Mouse (Mus musculus) left cerebral cortex, adult 6 months (tissue): ENCODE measurements around the gene Sprr2d. TPM values are rescaled to one million over a fixed set of nuclear protein-coding genes. Genes with fewer than 3 reads are reported as not detected.

Experiments
- long read RNA-seq, 2 experiments: library from polyadenylated mRNA; unstranded; transcript quantifications; one replicate each; pipeline ENCODE4 v2.0.0; 2019 to 2020
- polyA plus RNA-seq: library from polyadenylated mRNA; unstranded; fragments of <200 nt; fragmentation: Nextera tagmentation; gene quantifications from 2 replicates; pipeline ENCODE4 v1.2.3, GENCODE M21; 2021

The Sprr2d gene
- not detected in 2 replicates for polyA plus RNA-seq
- long read RNA-seq, experiment 1: 0 reads
- long read RNA-seq, experiment 2: 0 reads

DNA sequence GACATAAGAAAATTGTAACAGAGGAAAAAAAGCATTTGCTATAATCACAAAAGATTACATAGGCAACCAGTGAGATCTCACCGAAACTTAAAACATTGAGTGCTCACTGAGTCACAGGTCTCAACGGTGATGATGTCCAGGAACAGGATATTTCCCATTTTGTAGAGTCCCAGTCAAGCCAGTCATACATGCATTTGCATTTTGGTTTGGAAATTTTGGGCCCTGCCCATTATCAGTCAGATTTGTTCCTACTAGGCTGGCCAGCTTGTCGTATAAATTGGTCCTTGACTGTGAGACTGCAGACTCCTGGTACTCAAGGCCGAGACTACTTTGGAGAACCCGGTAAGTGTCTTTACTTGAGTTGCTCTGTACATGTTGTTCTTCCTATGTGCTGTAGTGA, at the start of gene Sprr2d:
TSS of gene Sprr2d (plus strand) at position 301 of the 400 bp plus-strand sequence.

GRCm38 (mm10) chr3:92316320-92316719, 22.6 kb upstream of the Sprr2d start, which contains the start of gene Sprr2b:
TSS of gene Sprr2b (plus strand) at chr3:92316620.

GRCm38 (mm10) chr3:92351843-92352242, 12.9 kb downstream of the Sprr2d start, which contains the start of gene Sprr2e:
TSS of gene Sprr2e (plus strand) at chr3:92352143.

DNA sequence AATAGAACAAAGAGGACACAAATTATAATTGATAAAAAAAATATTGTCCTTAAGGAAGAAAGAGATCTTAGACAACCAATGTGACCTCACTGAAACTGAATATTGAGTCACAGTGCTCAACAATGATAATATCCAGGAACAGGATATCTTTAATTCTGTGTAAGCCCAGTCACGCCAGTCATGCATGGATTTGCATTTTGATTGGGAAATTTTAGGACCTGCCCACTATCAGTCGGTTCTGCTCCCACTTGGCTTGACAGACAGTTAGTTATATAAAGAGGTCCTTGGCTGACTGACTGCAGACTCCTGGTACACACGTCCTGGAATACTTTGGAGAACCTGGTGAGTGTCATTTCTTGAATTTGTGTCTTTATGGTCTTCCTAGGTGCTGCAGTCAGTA, 25.9 kb downstream of the Sprr2d start, which contains the start of gene Sprr2f:
TSS of gene Sprr2f (plus strand) at position 301 of the 400 bp plus-strand sequence.

DNA sequence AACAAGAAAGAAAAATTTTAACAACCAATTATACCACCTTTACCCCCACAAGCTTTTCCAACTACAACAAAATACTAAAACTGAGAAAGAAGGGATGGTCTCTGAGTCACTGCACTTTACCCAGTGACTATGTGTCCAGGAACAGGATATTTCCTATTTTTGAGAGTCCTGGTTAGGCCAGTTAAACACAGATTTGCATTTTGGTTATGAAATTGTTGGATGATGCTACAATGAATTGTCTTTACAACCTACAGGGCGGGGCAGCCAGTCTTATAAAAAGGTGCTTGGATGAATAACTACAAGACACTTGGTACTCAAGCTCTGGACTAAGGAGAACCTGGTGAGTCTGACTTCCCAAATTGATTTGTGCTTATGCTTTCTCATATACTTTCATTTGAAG, 46.4 kb downstream of the Sprr2d start, which contains the start of gene Sprr2h:
TSS of gene Sprr2h (plus strand) at position 301 of the 400 bp plus-strand sequence.

Other genes with a start within 250 kb of the Sprr2d start
- gene Prr9, start 215.2 kb upstream of the Sprr2d start, polyA plus RNA-seq: not detected in 2 replicates
- gene Lelp1, start 196.4 kb upstream of the Sprr2d start, polyA plus RNA-seq: not detected in 2 replicates
- gene Sprr2a1, start 123.3 kb upstream of the Sprr2d start, polyA plus RNA-seq: not detected in 2 replicates
- gene Sprr2a2, start 123.2 kb upstream of the Sprr2d start, polyA plus RNA-seq: not detected in 2 replicates
- gene Sprr2a3, start 53.7 kb upstream of the Sprr2d start, polyA plus RNA-seq: not detected in 2 replicates
- gene Sprr2b, start 22.5 kb upstream of the Sprr2d start, polyA plus RNA-seq: not detected in 2 replicates
- gene Sprr2e, start 13.0 kb downstream of the Sprr2d start, polyA plus RNA-seq: not detected in 2 replicates
- not detected in 2 replicates for gene Sprr2f, start 26.0 kb downstream of the Sprr2d start, polyA plus RNA-seq
- not detected in 2 replicates for gene Sprr2h, start 46.5 kb downstream of the Sprr2d start, polyA plus RNA-seq
- gene Sprr2i, start 68.9 kb downstream of the Sprr2d start, polyA plus RNA-seq: not detected in 2 replicates
- not detected in 2 replicates for gene Sprr2j-ps, start 78.9 kb downstream of the Sprr2d start, polyA plus RNA-seq
- 1.4 and 1.7 TPM in 2 replicates for gene Gm9774, start 90.3 kb downstream of the Sprr2d start, polyA plus RNA-seq
- gene Sprr2k, start 93.4 kb downstream of the Sprr2d start, polyA plus RNA-seq: not detected in 2 replicates
- not detected in 2 replicates for gene Sprr1b, start 99.6 kb downstream of the Sprr2d start, polyA plus RNA-seq
- not detected in 2 replicates for gene Sprr3, start 119.6 kb downstream of the Sprr2d start, polyA plus RNA-seq
- 0.15 TPM in 1 of 2 replicates, not detected in the other for gene Sprr1a, start 146.8 kb downstream of the Sprr2d start, polyA plus RNA-seq
- not detected in 2 replicates for gene Sprr4, start 161.4 kb downstream of the Sprr2d start, polyA plus RNA-seq
- not detected in 2 replicates for gene 2310046K23Rik, start 195.4 kb downstream of the Sprr2d start, polyA plus RNA-seq
- gene Ivl, start 234.6 kb downstream of the Sprr2d start, polyA plus RNA-seq: not detected in 2 replicates
- not detected in 2 replicates for gene Smcp, start 249.9 kb downstream of the Sprr2d start, polyA plus RNA-seq